Mouse (Mus musculus) ES-E14 (cell line): ENCODE data around the gene Elovl4.

Source experiments
- CHD2 ChIP-seq: IDR thresholded peaks from 2 replicates; pipeline ENCODE4 v1.6.1; 2014; ENCODE audit warnings: mild to moderate bottlenecking, low read depth, low read length, inconsistent platforms
- HCFC1 ChIP-seq: IDR thresholded peaks from 2 replicates; pipeline ENCODE4 v1.6.1; 2012; ENCODE audit warnings: low read length, inconsistent platforms, borderline replicate concordance; ENCODE audit not compliant: insufficient read depth
- MAFK ChIP-seq: IDR thresholded peaks from 2 replicates; pipeline ENCODE4 v1.6.1; 2014; ENCODE audit warnings: mild to moderate bottlenecking, low read depth, low read length, inconsistent platforms; ENCODE audit not compliant: insufficient read depth
- ZC3H11A ChIP-seq: IDR thresholded peaks from 2 replicates; pipeline ENCODE4 v1.6.1; 2012; ENCODE audit warnings: low read depth, mild to moderate bottlenecking, inconsistent platforms, low read length, borderline replicate concordance
- ZNF384 ChIP-seq: IDR thresholded peaks from 2 replicates; pipeline ENCODE4 v1.6.1; 2012; ENCODE audit warnings: low read depth, low read length, inconsistent platforms

DNA sequence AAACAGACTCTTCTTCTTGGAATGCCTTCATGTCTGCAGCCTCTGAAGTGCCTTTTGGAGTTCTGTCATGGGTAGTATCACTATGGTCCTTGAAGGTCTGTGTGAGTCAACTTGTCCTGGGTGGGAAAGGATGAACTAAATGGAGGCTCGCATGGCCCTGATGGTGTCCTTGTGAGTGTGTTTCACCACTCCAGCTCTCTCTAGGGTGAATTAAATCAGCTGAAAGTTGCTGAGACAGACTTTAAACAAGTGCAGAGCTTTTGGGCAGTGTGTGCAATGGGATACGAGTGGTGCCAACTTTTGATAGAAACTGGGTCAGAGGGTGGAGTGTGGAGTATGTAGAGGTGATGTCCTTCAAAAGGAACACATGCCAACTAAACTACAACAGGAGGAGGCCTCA is 14.9 kb upstream of the Elovl4 start:
- no peak for TF ChIP-seq CHD2
- no peak for TF ChIP-seq HCFC1
- TF ChIP-seq ZNF384: no peak
- TF ChIP-seq ZC3H11A: no peak
- TF ChIP-seq MAFK: no peak
